Mouse (Mus musculus): ENCODE results near the gene Trim44.
A peak's percentile ranks its signal among the peaks of the same experiment; 100 is the strongest.

Gene Trim44

GRCm38 (mm10) chr2:102403982-102404381 lies 3.6 kb downstream of the Trim44 start:
- DNase-seq: no peak

- no peak for DNase-seq
Observed at GRCm38 (mm10) chr2:102403306-102403705, 4.3 kb downstream of the Trim44 start.

GRCm38 (mm10) chr2:102401352-102401692 lies 6.3 kb downstream of the Trim44 start:
- no peak for DNase-seq

DNA sequence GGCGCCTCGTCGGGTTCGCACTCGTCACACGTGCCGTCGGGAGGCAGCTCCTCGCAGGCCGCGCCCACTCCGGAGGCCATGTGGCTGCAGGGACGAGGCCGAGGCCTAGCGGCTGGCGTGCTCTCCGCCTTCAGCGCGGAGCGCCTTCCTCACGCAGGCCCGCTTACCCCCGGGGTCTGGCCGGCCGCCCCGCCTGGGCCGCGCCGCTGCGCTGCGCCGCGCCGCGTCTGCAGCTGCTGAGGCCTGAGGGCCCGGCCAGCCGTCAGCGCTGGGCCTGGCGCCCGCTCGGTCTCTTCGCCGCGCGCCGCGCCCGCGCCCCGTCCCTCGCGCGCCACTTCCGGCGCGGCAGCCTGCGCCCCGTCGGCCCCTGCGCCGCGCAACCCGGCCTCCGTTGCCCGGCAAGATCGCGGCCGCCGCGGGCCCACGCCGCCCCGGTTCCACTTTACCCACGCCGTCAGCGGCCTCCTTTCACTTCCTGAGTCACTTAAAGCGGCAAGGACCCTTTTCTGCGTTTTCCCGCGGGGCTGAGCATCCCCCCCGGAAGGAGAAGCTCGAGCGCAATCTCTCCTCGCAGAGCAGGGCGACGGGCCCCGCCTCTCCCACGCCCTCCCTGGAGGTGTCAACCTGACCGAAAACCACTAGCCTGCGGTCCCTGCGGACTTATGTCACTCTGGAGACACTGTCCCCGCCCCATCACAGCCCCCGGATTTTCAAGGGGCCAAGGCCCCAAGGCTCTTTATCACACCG lies 6.8 kb downstream of the Trim44 start:
- peak; percentile 90 for DNase-seq

DNA sequence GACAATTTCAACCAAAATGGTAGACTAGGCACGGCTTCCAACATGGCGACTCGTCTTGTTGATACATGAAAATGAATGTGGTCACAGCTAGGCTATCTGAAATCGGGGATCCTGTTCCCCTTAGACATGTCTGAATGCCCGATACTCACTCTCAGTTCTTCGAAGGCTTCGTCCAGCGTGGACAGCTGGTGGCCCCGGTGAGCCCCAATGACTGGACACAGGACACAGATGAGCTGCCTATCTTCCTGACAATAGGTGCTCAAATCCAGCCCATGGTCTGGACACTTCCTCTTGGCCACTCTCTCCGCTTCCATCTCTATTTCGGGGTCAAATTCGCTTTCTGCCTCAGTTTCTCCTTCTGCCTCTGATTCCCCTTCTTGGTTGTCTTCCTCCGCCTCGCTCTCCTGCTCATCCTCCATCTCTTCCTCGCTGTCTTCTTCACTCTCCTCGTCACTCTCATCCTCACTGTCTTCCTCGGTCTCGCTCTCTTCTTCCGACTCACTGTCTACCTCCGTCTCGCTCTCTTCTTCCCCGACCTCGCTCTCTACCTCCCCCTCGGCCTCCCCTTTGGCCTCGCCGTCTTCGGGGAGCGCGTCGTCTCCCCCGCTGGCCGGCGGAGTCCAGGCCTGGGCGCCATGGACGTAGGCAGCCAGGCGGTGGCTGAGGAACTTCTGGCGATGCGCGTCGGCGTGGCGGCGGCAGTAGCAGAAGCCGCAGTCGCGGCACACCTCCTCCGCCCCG lies 7.6 kb downstream of the Trim44 start:
- no peak for DNase-seq

DNA sequence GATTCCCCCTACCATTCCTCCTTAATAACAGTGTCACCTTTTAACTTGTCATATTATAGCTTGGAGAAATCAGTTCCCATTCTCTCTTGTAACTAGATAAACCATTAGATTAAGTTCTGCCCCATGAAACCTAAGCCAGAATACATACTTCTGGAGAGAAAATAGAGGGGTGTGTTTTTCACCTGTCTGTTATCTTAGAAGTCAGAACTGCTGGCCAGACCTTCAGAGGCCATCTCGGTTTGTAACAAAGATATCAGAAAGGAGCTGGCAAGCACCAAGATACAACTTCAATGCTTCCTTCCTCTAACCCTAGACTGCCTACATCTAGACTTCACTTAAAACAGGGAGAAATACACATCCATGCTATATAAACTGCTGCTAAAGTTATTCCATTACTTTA lies 11.1 kb downstream of the Trim44 start:
- no peak for DNase-seq

DNA sequence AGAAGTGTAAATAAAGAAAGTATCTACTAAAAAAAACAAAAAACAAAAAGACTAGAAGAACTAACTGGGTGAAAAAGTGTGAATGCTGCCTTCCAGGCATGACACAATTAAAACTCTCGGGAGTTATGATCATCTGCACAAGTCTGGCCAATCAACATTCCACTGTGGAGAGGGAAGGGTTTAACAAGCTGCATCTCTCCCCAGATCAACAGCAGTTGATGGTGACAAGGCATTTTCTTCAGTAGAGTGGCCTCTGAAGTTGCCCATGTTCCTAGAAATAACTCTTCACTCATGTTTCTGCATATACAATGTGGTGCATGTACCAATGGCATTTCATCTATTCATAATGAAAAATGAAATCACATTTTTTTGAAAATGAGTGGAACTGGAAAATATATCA lies 14.2 kb downstream of the Trim44 start:
- no peak for DNase-seq

GRCm38 (mm10) chr2:102385328-102385902 lies 22.2 kb downstream of the Trim44 start:
- no peak for DNase-seq

GRCm38 (mm10) chr2:102384496-102384895 lies 23.1 kb downstream of the Trim44 start:
- no peak for DNase-seq

DNA sequence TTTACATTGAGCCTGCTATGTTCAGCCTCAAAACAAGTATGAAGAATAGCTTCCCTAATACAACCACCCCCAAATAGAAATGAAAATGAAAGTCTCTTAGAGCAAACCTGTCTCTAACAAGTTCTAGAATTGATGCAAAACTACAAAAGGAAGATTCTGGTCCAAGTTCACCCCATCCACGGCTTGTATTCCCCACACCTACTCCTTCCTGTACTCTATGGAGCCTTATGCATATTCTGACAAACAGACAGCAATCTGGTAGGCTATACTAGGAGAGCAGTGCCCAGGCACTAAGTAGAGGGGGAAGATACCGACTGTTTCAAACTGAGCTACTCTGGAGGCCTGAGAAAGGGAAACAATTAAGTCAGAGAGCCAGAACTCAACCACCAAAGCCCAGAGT lies 23.6 kb downstream of the Trim44 start:
- DNase-seq: no peak

DNA sequence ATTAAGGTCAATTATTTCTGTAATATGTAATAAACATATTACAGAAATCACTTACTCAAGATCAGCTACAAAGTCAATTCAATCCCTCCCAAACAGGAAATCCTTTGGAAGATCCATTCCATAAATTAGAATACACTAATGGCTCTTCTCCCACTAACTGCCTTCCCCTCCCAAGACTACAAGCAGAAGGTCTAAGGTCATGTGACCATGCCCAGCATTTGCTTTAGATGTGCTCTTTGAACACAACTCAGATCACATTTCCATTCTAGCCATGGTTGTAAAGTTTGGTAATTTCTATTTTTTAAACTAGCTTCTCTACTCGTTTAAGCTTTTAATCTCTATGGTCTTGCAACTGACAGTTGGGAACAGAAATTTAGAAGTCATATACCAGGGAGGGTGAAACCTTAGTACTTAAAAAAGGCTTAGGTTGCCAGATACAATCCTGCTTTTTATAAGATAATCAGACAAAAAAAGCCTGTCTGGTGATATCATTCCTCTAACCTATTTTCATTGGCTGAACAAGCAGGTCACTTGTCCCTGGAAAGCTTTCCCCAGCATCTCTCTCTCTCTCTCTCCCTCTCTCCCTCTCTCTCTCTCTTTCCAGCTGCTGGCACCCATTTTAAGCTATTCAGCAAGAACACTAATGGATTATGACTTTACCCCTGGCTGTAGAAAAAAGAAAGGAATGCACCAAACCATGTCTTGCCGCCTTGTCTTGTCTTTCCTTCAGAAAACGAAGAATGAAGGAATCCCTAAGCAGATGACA lies 24.4 kb downstream of the Trim44 start:
- DNase-seq: no peak

GRCm38 (mm10) chr2:102382519-102382918 lies 25.1 kb downstream of the Trim44 start:
- DNase-seq: no peak

DNA sequence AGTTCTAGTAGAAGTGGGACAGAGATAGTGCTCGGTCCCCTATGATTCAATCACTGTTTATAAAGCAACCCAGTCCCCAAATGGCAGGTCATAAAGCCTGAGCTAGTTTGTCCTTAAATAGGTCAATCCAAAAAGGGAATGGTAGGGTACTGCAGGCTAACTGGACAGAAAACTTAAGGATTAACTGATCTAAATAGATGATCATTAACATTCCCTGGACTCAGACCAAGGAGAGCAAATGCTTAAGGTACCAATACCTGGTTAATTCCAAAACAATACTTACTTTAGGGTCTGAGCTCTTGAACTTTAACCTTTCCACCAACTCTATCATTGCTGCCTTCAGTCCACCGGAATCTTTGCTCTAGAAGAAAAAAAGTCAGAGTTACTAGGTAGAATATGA lies 27.0 kb downstream of the Trim44 start:
- no peak for DNase-seq

DNA sequence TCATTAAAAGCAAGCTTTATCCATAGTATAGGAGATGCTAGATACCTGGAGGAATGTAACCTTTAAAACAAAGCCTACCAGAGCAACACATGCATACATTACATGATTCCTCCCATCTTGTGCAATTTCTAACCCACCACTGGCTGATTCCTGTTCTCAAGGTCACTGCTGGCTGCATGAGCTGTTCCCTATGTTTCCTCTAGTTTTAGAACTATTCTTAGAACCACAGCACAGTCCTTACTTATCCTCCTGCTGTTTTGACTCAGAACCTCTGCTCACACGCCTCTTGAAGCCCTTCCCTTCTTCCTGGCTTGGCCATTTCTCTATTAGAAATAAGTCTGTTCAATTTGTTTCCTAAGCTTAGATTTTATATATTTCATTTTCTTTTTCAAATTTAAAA lies 28.7 kb downstream of the Trim44 start:
- DNase-seq: no peak

DNA sequence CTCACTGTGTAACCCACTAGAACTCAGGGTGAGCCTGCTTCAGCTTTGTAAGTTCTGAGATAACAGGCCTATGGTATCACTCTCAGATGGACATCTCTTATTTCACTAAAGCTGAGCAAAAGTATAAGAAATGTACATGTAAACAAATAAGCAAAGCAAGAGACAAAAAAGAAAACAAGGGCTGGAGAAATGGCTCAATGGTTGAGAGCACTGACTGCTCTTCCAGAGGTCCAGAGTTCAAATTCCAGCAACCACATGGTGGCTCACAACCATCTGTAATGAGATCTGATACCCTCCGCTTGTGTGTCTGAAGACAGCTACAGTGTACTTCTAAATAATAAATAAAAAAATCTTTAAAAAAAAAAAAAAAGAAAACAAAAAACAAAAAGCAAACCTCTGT lies 29.2 kb downstream of the Trim44 start:
- DNase-seq: no peak

GRCm38 (mm10) chr2:102377370-102377769 lies 30.3 kb downstream of the Trim44 start:
- no peak for DNase-seq

DNA sequence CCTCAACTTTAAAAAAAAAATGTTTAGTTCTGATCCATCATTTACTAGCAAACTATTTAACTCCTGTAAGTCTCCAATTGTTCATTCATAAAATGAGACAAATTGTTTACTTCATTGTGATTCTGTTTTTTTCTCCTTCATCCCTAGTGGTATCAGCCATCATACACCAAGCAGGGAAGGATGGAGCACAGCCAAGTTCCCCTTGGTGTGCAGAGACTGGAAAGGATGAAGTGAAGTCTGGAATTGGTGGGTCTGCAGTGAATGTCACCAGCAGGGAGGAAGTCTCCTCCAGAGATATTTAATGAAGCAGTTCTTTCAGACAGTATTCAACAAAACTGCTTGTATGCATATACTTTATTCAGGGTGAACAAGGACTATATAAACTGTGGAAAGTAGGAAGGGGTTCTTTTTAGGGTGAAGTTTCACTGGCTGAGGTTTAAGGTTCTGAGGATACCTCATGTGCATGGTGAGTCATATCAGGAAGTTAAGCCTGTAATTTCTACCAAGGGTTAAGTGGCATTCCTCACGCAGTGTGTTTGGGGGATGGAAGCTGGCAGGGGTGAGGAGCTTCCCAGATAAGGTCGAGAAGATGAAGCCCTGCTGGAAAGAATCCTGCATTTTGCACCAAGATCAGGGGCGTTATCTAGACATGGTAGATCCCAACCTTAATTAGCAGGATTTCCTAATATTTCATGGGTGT lies 34.1 kb downstream of the Trim44 start:
- peak; percentile 42 for DNase-seq

DNA sequence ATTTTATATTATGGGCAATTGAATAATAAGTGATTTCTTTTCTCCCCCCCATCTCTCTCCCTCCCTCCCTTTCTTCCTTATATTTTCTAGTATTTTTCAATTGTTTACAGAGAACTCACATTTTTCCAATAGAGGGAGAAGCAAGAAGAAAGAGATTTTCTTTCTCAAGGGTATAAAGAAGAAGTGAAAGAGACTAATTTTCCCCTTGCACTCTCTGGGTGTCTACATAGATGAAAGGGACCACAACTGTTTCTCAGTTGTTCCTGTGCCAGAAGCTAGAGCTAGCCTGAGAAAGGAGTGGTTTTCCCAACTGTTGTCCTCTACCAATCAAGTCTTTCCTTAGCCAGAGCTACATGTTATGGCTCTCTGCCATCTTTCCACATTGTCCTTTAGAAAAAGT lies 34.9 kb downstream of the Trim44 start:
- DNase-seq: no peak

- DNase-seq: no peak
Observed at GRCm38 (mm10) chr2:102371332-102371731, 36.3 kb downstream of the Trim44 start.

DNA sequence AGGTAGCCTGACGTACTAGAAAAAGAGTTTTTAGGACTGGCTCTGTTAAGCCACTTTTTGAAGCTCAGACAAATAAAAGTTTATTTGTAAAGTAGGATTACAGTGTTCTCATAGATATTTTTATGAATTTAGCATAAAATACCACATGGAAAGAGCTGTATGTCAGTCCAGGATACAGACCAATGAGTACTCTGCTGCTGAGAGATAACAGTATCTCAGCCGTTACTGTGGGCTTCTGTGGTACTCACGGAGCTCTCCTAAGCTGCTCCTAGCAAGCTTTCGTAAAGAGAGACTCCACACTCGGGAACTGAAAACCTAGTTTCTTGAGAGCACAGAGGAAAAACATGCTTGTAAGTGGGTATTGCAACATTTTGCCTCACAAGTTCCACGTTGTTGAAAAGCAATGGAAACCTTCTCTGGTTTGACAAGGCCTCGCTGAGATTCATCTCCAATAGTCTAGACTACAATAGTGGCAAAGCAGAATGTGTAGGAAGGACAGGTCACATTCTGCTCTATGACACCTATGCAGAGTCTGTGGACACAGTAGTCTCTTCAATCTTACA lies 41.6 kb downstream of the Trim44 start:
- no peak for DNase-seq

GRCm38 (mm10) chr2:102364565-102365200 lies 42.9 kb downstream of the Trim44 start:
- DNase-seq: no peak
